Mouse (Mus musculus) myocyte (in vitro differentiated cells): ENCODE results near the gene Ncapg. TPM values are rescaled to one million over a fixed set of nuclear protein-coding genes. Genes with fewer than 3 reads are reported as not detected.

ENCODE experiments used
- H3K27me3 ChIP-seq: one replicate; pipeline ENCODE4 v1.6.1; 2011; ENCODE audit not compliant: control insufficient read depth, insufficient read depth, insufficient read length
- H3K36me3 ChIP-seq: one replicate; pipeline ENCODE4 v1.6.1; 2011; ENCODE audit not compliant: control insufficient read depth, insufficient read depth
- H3K4me2 ChIP-seq: one replicate; pipeline ENCODE4 v1.6.1; 2011; ENCODE audit warnings: low read depth, control low read depth
- H3K4me3 ChIP-seq: one replicate; pipeline ENCODE4 v1.5.1; 2011; ENCODE audit warnings: mild to moderate bottlenecking, control low read depth, moderate library complexity
- H3K79me2 ChIP-seq: one replicate; pipeline ENCODE4 v1.6.1; 2011; ENCODE audit not compliant: control insufficient read depth, insufficient read depth
- H3ac ChIP-seq: one replicate; pipeline ENCODE4 v1.6.1; 2011; ENCODE audit not compliant: control insufficient read depth, insufficient read length
- CEBPB ChIP-seq: IDR thresholded peaks from 2 replicates; pipeline ENCODE4 v1.6.1; 2011; ENCODE audit warnings: mild to moderate bottlenecking, moderate library complexity; ENCODE audit not compliant: poor library complexity, insufficient read depth, severe bottlenecking
- E2F4 ChIP-seq: IDR thresholded peaks from one replicate; pipeline ENCODE4 v1.6.1; 2011; ENCODE audit warnings: mild to moderate bottlenecking, control low read depth, moderate library complexity; ENCODE audit not compliant: insufficient read depth
- MAX ChIP-seq: IDR thresholded peaks from one replicate; pipeline ENCODE4 v1.6.1; 2011; ENCODE audit warnings: low read depth, mild to moderate bottlenecking, control low read depth
- MYOD1 ChIP-seq, 3 experiments: IDR thresholded peaks; one replicate each; pipeline ENCODE4 v1.6.1; 2011; ENCODE audit warnings: control low read depth in 2 of 3, low read depth in 2 of 3, mild to moderate bottlenecking in 2 of 3, moderate library complexity in 1 of 3; ENCODE audit not compliant: insufficient read length in 2 of 3, control insufficient read depth in 1 of 3
- MYOG ChIP-seq, 3 experiments: IDR thresholded peaks; one replicate each; pipeline ENCODE4 v1.6.1; 2011; ENCODE audit warnings: control low read depth in 2 of 3, low read depth in 2 of 3, mild to moderate bottlenecking in 2 of 3; ENCODE audit not compliant: insufficient read length in 2 of 3, control insufficient read depth in 1 of 3, insufficient read depth in 1 of 3
- POLR2A ChIP-seq: IDR thresholded peaks from one replicate; pipeline ENCODE4 v1.6.1; 2011; ENCODE audit warnings: low read depth, mild to moderate bottlenecking, control low read depth, moderate library complexity; ENCODE audit not compliant: insufficient read length
- POLR2AphosphoS2 ChIP-seq: IDR thresholded peaks from one replicate; pipeline ENCODE4 v1.6.1; 2011; ENCODE audit warnings: low read depth, control low read depth; ENCODE audit not compliant: insufficient read length
- REST ChIP-seq: IDR thresholded peaks from one replicate; pipeline ENCODE4 v1.6.1; 2011; ENCODE audit warnings: mild to moderate bottlenecking, control low read depth, moderate library complexity; ENCODE audit not compliant: insufficient read depth, insufficient read length
- SRF ChIP-seq: IDR thresholded peaks from one replicate; pipeline ENCODE4 v1.6.1; 2011; ENCODE audit warnings: low read depth; ENCODE audit not compliant: control insufficient read depth, insufficient read length
- TCF12 ChIP-seq: IDR thresholded peaks from one replicate; pipeline ENCODE4 v1.6.1; 2011; ENCODE audit warnings: mild to moderate bottlenecking, control low read depth; ENCODE audit not compliant: poor library complexity, insufficient read depth, severe bottlenecking
- TCF3 ChIP-seq: IDR thresholded peaks from one replicate; pipeline ENCODE4 v1.6.1; 2011; ENCODE audit warnings: low read depth, control low read depth; ENCODE audit not compliant: insufficient read length
- USF1 ChIP-seq: IDR thresholded peaks from one replicate; pipeline ENCODE4 v1.6.1; 2011; ENCODE audit warnings: low read depth, mild to moderate bottlenecking, control low read depth, moderate library complexity
- polyA plus RNA-seq: library from polyadenylated mRNA; unstranded; fragments of >200 nt; fragmentation: generic; extraction: Trizol; gene quantifications from one replicate; pipeline ENCODE4 v1.2.1, GENCODE M21; 2012; ENCODE audit warnings: missing spikeins

Ncapg gene
- polyA plus RNA-seq, 1 experiment: 6.3 TPM

DNA sequence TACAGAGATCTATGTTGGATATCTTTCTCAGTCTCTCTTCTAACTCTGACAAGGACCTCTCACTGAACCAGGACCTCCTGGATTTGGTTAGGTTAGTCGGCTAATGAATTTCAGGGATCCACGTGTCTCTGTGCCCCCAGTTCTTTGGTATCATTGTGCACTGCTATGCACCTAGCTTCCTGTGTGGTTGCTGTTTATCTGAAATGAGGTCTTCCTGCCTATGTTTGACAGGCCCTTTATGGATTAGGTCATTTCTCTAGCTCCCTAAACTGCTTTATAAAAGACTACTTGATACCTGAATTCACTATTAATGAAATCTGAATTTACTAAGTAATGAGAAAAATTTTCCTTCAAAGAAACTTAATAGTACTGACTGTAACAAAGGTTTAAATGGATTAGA lies 21.1 kb downstream of the Ncapg start:
- H3ac ChIP-seq: no peak overlapping the region
- H3K79me2 ChIP-seq: no peaks in the 10 kb centered on the region
- TF ChIP-seq E2F4 (no peak), MAX (no peak), POLR2AphosphoS2 (no peak), SRF (no peak), MYOD1 (IDR thresholded peaks at IDR 0.05; ENCODE audit: control insufficient read depth in 1 of 3, insufficient read length in 2 of 3, low read depth in 2 of 3) (no peak)
- H3K36me3 ChIP-seq: peaks cover 20% of the 10 kb centered on the region
- no peaks in the 10 kb centered on the region for H3K27me3 ChIP-seq
- H3K4me3 ChIP-seq: no peak overlapping the region
- no peak overlapping the region for H3K4me2 ChIP-seq

- Histone ChIP-seq H3K4me3 (no peak overlapping the region), H3K27me3 (no peaks in the 10 kb centered on the region), H3K36me3 (peaks cover 20% of the 10 kb centered on the region), H3ac (no peak overlapping the region), H3K4me2 (no peak overlapping the region), H3K79me2 (no peaks in the 10 kb centered on the region)
- no peak for TF ChIP-seq E2F4
- TF ChIP-seq REST: no peak
- TF ChIP-seq TCF12: no peak
- no peak for TF ChIP-seq TCF3
- TF ChIP-seq POLR2A: no peak
Observed at GRCm38 (mm10) chr5:45691678-45692077, 22.0 kb downstream of the Ncapg start.

- Histone ChIP-seq H3K36me3 (peaks cover 6% of the 10 kb centered on the region), H3K79me2 (no peaks in the 10 kb centered on the region), H3K27me3 (no peaks in the 10 kb centered on the region), H3K4me2 (no peak overlapping the region), H3ac (no peak overlapping the region), H3K4me3 (no peak overlapping the region)
- TF ChIP-seq POLR2AphosphoS2: no peak
- TF ChIP-seq MYOD1 (IDR thresholded peaks at IDR 0.05; ENCODE audit: control insufficient read depth in 1 of 3, insufficient read length in 2 of 3, low read depth in 2 of 3): no peak
Observed at GRCm38 (mm10) chr5:45706811-45707210, 37.1 kb downstream of the Ncapg start.

DNA sequence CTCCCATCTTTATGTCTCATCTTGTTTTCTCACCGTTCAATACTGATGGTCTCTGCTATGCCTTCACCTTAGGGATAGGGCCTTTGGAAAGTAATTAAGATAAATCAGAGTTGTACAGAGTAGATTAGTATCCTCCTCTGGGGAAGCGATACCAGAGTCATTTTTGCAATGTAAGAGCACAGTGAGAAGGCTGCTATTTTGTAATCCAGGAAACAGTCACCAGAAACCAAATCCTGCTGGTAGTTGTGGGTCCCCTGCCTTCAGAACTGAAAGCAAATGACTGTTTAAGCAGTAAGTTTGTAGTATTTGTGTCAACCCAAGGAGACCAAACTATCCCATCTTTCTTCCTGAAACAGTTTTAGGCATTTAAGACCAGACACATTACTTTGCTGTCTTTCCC lies 39.9 kb downstream of the Ncapg start:
- no peak overlapping the region for H3K4me2 ChIP-seq
- no peaks in the 10 kb centered on the region for H3K79me2 ChIP-seq
- H3ac ChIP-seq: no peak overlapping the region
- H3K36me3 ChIP-seq: peaks cover 6% of the 10 kb centered on the region
- no peak overlapping the region for H3K4me3 ChIP-seq
- no peaks in the 10 kb centered on the region for H3K27me3 ChIP-seq
- TF ChIP-seq TCF3: no peak
- no peak for TF ChIP-seq USF1
- TF ChIP-seq CEBPB: no peak
- no peak for TF ChIP-seq E2F4
- TF ChIP-seq POLR2AphosphoS2: no peak
- no peak for TF ChIP-seq MAX
- TF ChIP-seq REST: no peak
- TF ChIP-seq SRF: no peak
- TF ChIP-seq POLR2A: no peak
- TF ChIP-seq MYOD1 (IDR thresholded peaks at IDR 0.05; ENCODE audit: control insufficient read depth in 1 of 3, insufficient read length in 2 of 3, low read depth in 2 of 3): no peak
- TF ChIP-seq MYOG (IDR thresholded peaks at IDR 0.05; ENCODE audit: control insufficient read depth in 1 of 3, insufficient read depth in 1 of 3, insufficient read length in 2 of 3, low read depth in 2 of 3): no peak
- TF ChIP-seq TCF12: no peak

GRCm38 (mm10) chr5:45718848-45719488 lies 49.2 kb downstream of the Ncapg start:
- H3ac ChIP-seq: no peak overlapping the region
- no peaks in the 10 kb centered on the region for H3K79me2 ChIP-seq
- no peak for TF ChIP-seq CEBPB
- TF ChIP-seq REST: no peak
- TF ChIP-seq POLR2AphosphoS2: no peak
- TF ChIP-seq POLR2A: no peak
- TF ChIP-seq TCF3: no peak
- TF ChIP-seq TCF12: no peak
- TF ChIP-seq E2F4: no peak
- no peak for TF ChIP-seq MYOD1 (IDR thresholded peaks at IDR 0.05; ENCODE audit: control insufficient read depth in 1 of 3, insufficient read length in 2 of 3, low read depth in 2 of 3)
- TF ChIP-seq MYOG (IDR thresholded peaks at IDR 0.05; ENCODE audit: control insufficient read depth in 1 of 3, insufficient read depth in 1 of 3, insufficient read length in 2 of 3, low read depth in 2 of 3): no peak
- no peak for TF ChIP-seq MAX
- no peak for TF ChIP-seq USF1
- no peak for TF ChIP-seq SRF
- no peak overlapping the region for H3K4me3 ChIP-seq
- H3K27me3 ChIP-seq: no peaks in the 10 kb centered on the region
- no peaks in the 10 kb centered on the region for H3K36me3 ChIP-seq
- no peak overlapping the region for H3K4me2 ChIP-seq
